Comparison of ENCODE assay signal across 21 mouse cellular contexts in genomic region chr10:67951690-67952089, GRCm38 (mm10). TPM values are rescaled to one million over a fixed set of nuclear protein-coding genes. Genes with fewer than 3 reads are reported as not detected.
"Had no signal": no experiment of that assay in that cellular context is flagged by ENCODE, and none has a peak within 500 bp of the region (broad histone marks: within the 10 kb centered on the region; RNA-seq: fewer than 3 reads in every experiment).

No protein-coding gene starts in this region.

- H3K4me2 ChIP-seq: limb, embryonic 15.5 days; liver, embryonic 12.5 days; midbrain, embryonic 12.5 days; neural tube, embryonic 13.5 days; neural tube, embryonic 15.5 days had no signal

- H3K27me3 ChIP-seq: limb, embryonic 15.5 days; liver, embryonic 12.5 days; midbrain, embryonic 12.5 days; neural tube, embryonic 13.5 days; neural tube, embryonic 15.5 days had no signal

- H3K4me3 ChIP-seq: limb, embryonic 15.5 days; liver, embryonic 12.5 days; midbrain, embryonic 10.5 days; midbrain, embryonic 12.5 days; myocyte; neural tube, embryonic 13.5 days; neural tube, embryonic 15.5 days had no signal

- H3K27ac ChIP-seq: limb, embryonic 15.5 days; liver, embryonic 12.5 days; liver, embryonic 14.5 days; midbrain, embryonic 10.5 days; midbrain, embryonic 12.5 days; neural tube, embryonic 13.5 days; neural tube, embryonic 15.5 days had no signal

- H3K9me3 ChIP-seq: limb, embryonic 15.5 days; liver, embryonic 12.5 days; midbrain, embryonic 10.5 days; midbrain, embryonic 12.5 days; neural tube, embryonic 13.5 days; neural tube, embryonic 15.5 days had no signal

- DNase-seq: lung, postnatal 14 days; midbrain, embryonic 14.5 days; retina, postnatal 1 day; right cerebral cortex, adult 18-20 months; right cerebral cortex, postnatal 25 days; right cerebral cortex, postnatal 4 days; spleen, adult 18-20 months; thymus, adult 18-20 months; thymus, postnatal 14 days; thymus, postnatal 36 days had no signal

- ATAC-seq: liver, embryonic 12.5 days; midbrain, embryonic 16.5 days had no signal

- H3K9ac ChIP-seq: limb, embryonic 15.5 days; liver, embryonic 12.5 days; liver, embryonic 14.5 days; midbrain, embryonic 12.5 days; neural tube, embryonic 13.5 days; neural tube, embryonic 15.5 days had no signal

- H3K36me3 ChIP-seq: limb, embryonic 15.5 days; liver, embryonic 12.5 days; midbrain, embryonic 10.5 days; midbrain, embryonic 12.5 days; neural tube, embryonic 13.5 days; neural tube, embryonic 15.5 days had no signal

- H3K4me1 ChIP-seq: limb, embryonic 15.5 days; liver, embryonic 12.5 days; midbrain, embryonic 10.5 days; midbrain, embryonic 12.5 days; neural tube, embryonic 13.5 days; neural tube, embryonic 15.5 days had no signal

RNA-seq across cellular contexts. Expression of gene Rtkn2, which starts 27.7 kb away (rescaled TPM):
- polyA plus RNA-seq: liver, adult 2 months had no signal

RNA-seq across cellular contexts. Expression of gene Zfp365, which starts 39.2 kb away (rescaled TPM):
- polyA plus RNA-seq: liver, adult 2 months; liver, embryonic 16.5 days had no signal
